Mouse (Mus musculus) embryonic facial prominence, embryonic 14.5 days (tissue): ENCODE data around the gene Mgat5b. TPM values are rescaled to one million over a fixed set of nuclear protein-coding genes. Genes with fewer than 3 reads are reported as not detected.
A peak's percentile ranks its signal among the peaks of the same experiment; 100 is the strongest.

ENCODE experiments used
- ATAC-seq: fragments of 200-750 bp; cut with Nextera tagmentation; 2 replicates; pipeline ENCODE4 v1.8.0; 2017; ENCODE audit warnings: low read depth, moderate number of reproducible peaks, moderate TSS enrichment
- DNase-seq: peaks from one replicate; pipeline ENCODE4 v3.0.0-alpha.2; 2015; ENCODE audit warnings: low spot score
- H3K27ac ChIP-seq: fragments of 300-500 bp; sonication (generic); replicated peaks from 2 replicates; pipeline ENCODE4 v1.5.1; 2014; ENCODE audit warnings: low read depth, mild to moderate bottlenecking, low read length, moderate library complexity
- H3K27me3 ChIP-seq: fragments of 300-500 bp; sonication (generic); replicated peaks from 2 replicates; pipeline ENCODE4 v1.6.1; 2014; ENCODE audit warnings: low read length; ENCODE audit not compliant: control insufficient read depth, insufficient read depth
- H3K36me3 ChIP-seq: fragments of 300-500 bp; sonication (generic); 2 replicates; pipeline ENCODE4 v1.6.1; 2014; ENCODE audit warnings: low read length, mixed read lengths; ENCODE audit not compliant: control insufficient read depth, insufficient read depth
- H3K4me1 ChIP-seq: fragments of 300-500 bp; sonication (generic); 2 replicates; pipeline ENCODE4 v1.6.1; 2014; ENCODE audit warnings: antibody characterized with exemption, low read length; ENCODE audit not compliant: control insufficient read depth, insufficient read depth
- H3K4me2 ChIP-seq: fragments of 300-500 bp; sonication (generic); 2 replicates; pipeline ENCODE4 v1.6.1; 2014; ENCODE audit warnings: low read depth, mild to moderate bottlenecking, low read length, moderate library complexity, mixed read lengths
- H3K4me3 ChIP-seq: fragments of 300-500 bp; sonication (generic); 2 replicates; pipeline ENCODE4 v1.5.1; 2014; ENCODE audit warnings: low read depth, mild to moderate bottlenecking, low read length
- H3K9ac ChIP-seq: fragments of 300-500 bp; sonication (generic); 2 replicates; pipeline ENCODE4 v1.6.1; 2014; ENCODE audit warnings: low read depth, mild to moderate bottlenecking, low read length, moderate library complexity, mixed read lengths
- H3K9me3 ChIP-seq: fragments of 300-500 bp; sonication (generic); 2 replicates; pipeline ENCODE4 v1.6.1; 2016; ENCODE audit warnings: low read length; ENCODE audit not compliant: control insufficient read depth
- WGBS: fragments of 180-500 bp; shearing (Covaris S2); extraction: QIAGEN DNeasy Blood & Tissue Kit; methylation state at CpG from one replicate; pipeline ENCODE4 v1.1.7; 2014; 5-methylcytosine and 5-hydroxymethylcytosine counted together
- polyA plus RNA-seq: library from polyadenylated mRNA; unstranded; fragments of >200 nt; fragmentation: Nextera tagmentation; extraction: Ambion mirVana; gene quantifications from 2 replicates; pipeline ENCODE4 v1.2.1, GENCODE M21; 2014

Mgat5b gene
- polyA plus RNA-seq, 1 experiment from 2014 or later, result 1.1 TPM

GRCm38 (mm10) chr11:117021026-117021425 lies 102.4 kb downstream of the Mgat5b start:
- H3K4me1 ChIP-seq, result peaks cover 6% of the 10 kb centered on the region; the same call in 1 of the 2 replicates
- H3K9ac ChIP-seq, result no peak overlapping the region
- H3K27ac ChIP-seq, result no peak overlapping the region
- DNase-seq (no peak), ATAC-seq (no peak)
- peaks cover 8% of the 10 kb centered on the region for H3K9me3 ChIP-seq
- no peaks in the 10 kb centered on the region for H3K27me3 ChIP-seq
- H3K4me3 ChIP-seq, result no peak overlapping the region
- WGBS, result 74% methylated on average over 2 of the region's 2 CpGs
- no peaks in the 10 kb centered on the region for H3K36me3 ChIP-seq
- no peak overlapping the region for H3K4me2 ChIP-seq

- no peaks in the 10 kb centered on the region for H3K36me3 ChIP-seq
- WGBS, result 90% methylated on average over 3 of the region's 3 CpGs
- no peak for ATAC-seq
- no peaks in the 10 kb centered on the region; the same call in 1 of the 2 replicates for H3K4me1 ChIP-seq
- H3K9ac ChIP-seq, result no peak overlapping the region
- peaks cover 8% of the 10 kb centered on the region for H3K9me3 ChIP-seq
- H3K4me3 ChIP-seq, result no peak overlapping the region
- no peak overlapping the region for H3K27ac ChIP-seq
- no peak for DNase-seq
- H3K27me3 ChIP-seq, result no peaks in the 10 kb centered on the region
- no peak overlapping the region for H3K4me2 ChIP-seq
Observed at GRCm38 (mm10) chr11:117023537-117023936, 104.9 kb downstream of the Mgat5b start.

GRCm38 (mm10) chr11:117027681-117028080 lies 109.0 kb downstream of the Mgat5b start:
- 30% methylated on average over 10 of the region's 10 CpGs for WGBS
- Histone ChIP-seq H3K4me3 (no peak overlapping the region), H3K36me3 (no peaks in the 10 kb centered on the region), H3K9me3 (peaks cover 8% of the 10 kb centered on the region), H3K27me3 (no peaks in the 10 kb centered on the region), H3K9ac (no peak overlapping the region), H3K4me2 (no peak overlapping the region), H3K4me1 (peaks cover 8% of the 10 kb centered on the region), H3K27ac (no peak overlapping the region)
- DNase-seq (peak; percentile 78), ATAC-seq (peak; percentile 62)

- H3K9me3 ChIP-seq, result no peaks in the 10 kb centered on the region
- no peak overlapping the region for H3K27ac ChIP-seq
- no peak overlapping the region for H3K4me2 ChIP-seq
- H3K9ac ChIP-seq, result no peak overlapping the region
- no peak for DNase-seq
- ATAC-seq, result no peak
- H3K4me3 ChIP-seq, result no peak overlapping the region
- WGBS, result 65% methylated on average over 19 of the region's 19 CpGs
- H3K4me1 ChIP-seq, result peaks cover 8% of the 10 kb centered on the region
- no peaks in the 10 kb centered on the region for H3K36me3 ChIP-seq
- H3K27me3 ChIP-seq, result no peaks in the 10 kb centered on the region
Observed at GRCm38 (mm10) chr11:117028861-117029568, 110.4 kb downstream of the Mgat5b start.

GRCm38 (mm10) chr11:117029569-117029955 lies 110.9 kb downstream of the Mgat5b start:
- Histone ChIP-seq H3K27ac (no peak overlapping the region), H3K4me3 (no peak overlapping the region), H3K4me2 (no peak overlapping the region), H3K36me3 (no peaks in the 10 kb centered on the region), H3K27me3 (no peaks in the 10 kb centered on the region), H3K9ac (no peak overlapping the region), H3K9me3 (no peaks in the 10 kb centered on the region), H3K4me1 (peaks cover 8% of the 10 kb centered on the region)
- DNase-seq, result no peak
- ATAC-seq, result no peak
- 94% methylated on average over 3 of the region's 3 CpGs for WGBS

- Histone ChIP-seq H3K9ac (no peak overlapping the region), H3K27ac (no peak overlapping the region), H3K27me3 (no peaks in the 10 kb centered on the region), H3K4me3 (no peak overlapping the region), H3K9me3 (no peaks in the 10 kb centered on the region), H3K36me3 (no peaks in the 10 kb centered on the region), H3K4me2 (no peak overlapping the region), H3K4me1 (peaks cover 8% of the 10 kb centered on the region)
- WGBS, result 18% methylated on average over 3 of the region's 3 CpGs
- DNase-seq (peak; percentile 39), ATAC-seq (no peak; the same call in 1 of the 2 replicates)
Observed at GRCm38 (mm10) chr11:117030018-117030417, 111.4 kb downstream of the Mgat5b start.

- H3K9ac ChIP-seq, result no peak overlapping the region
- ATAC-seq (no peak), DNase-seq (peak; percentile 43)
- H3K36me3 ChIP-seq, result no peaks in the 10 kb centered on the region
- H3K9me3 ChIP-seq, result no peaks in the 10 kb centered on the region
- H3K4me1 ChIP-seq, result peaks cover 8% of the 10 kb centered on the region
- H3K27ac ChIP-seq, result peak overlapping the region; percentile 34; the same call in 1 of the 2 replicates
- H3K4me3 ChIP-seq, result no peak overlapping the region
- no peaks in the 10 kb centered on the region for H3K27me3 ChIP-seq
- no peak overlapping the region for H3K4me2 ChIP-seq
- WGBS, result 42% methylated on average over 8 of the region's 8 CpGs
Observed at GRCm38 (mm10) chr11:117030471-117031101, 111.9 kb downstream of the Mgat5b start.

- no peak for DNase-seq
- peak overlapping the region; percentile 34; the same call in 1 of the 2 replicates for H3K27ac ChIP-seq
Observed at GRCm38 (mm10) chr11:117031249-117031648, 112.6 kb downstream of the Mgat5b start.

More at GRCm38 (mm10) chr11:117031249-117031648, 112.6 kb downstream of the Mgat5b start:
- no peaks in the 10 kb centered on the region for H3K27me3 ChIP-seq
- no peaks in the 10 kb centered on the region for H3K9me3 ChIP-seq
- H3K9ac ChIP-seq, result peak overlapping the region; percentile 10; the same call in 1 of the 2 replicates
- H3K4me2 ChIP-seq, result no peak overlapping the region
- WGBS, result 26% methylated on average over 4 of the region's 4 CpGs
- ATAC-seq, result no peak
- no peaks in the 10 kb centered on the region for H3K36me3 ChIP-seq
- no peak overlapping the region for H3K4me3 ChIP-seq
- peaks cover 8% of the 10 kb centered on the region for H3K4me1 ChIP-seq
